Mouse (Mus musculus) adrenal gland, postnatal 10 days (tissue): ENCODE data around the gene Fam19a1. TPM values are rescaled to one million over a fixed set of nuclear protein-coding genes. Genes with fewer than 3 reads are reported as not detected.

ENCODE experiments used
- total RNA-seq, 2 experiments: library from RNA; stranded (reverse); gene quantifications; 2 replicates each; pipeline ENCODE4 v1.2.3; 2021

Fam19a1 gene
- total RNA-seq, 2 experiments from 2014 or later = 3.1 to 4.4 TPM

Other genes starting within 250 kb of the Fam19a1 start
- gene 1700123L14Rik, start 53.1 kb downstream of the Fam19a1 start, total RNA-seq = not detected